Comparison of ENCODE assay signal across 8 mouse cellular contexts in genomic region chr10:85102247-85103084, GRCm38 (mm10). TPM values are rescaled to one million over a fixed set of nuclear protein-coding genes. Genes with fewer than 3 reads are reported as not detected.
DNase-seq lines count a peak whose midpoint lies in the region; ATAC-seq and TF ChIP-seq lines count a peak whose summit lies in the region.

Gene Fhl4, minus strand, starts transcription at chr10:85102495.
Gene Tmem263, plus strand, starts transcription at chr10:85102627.

- no peaks in the 10 kb centered on the region for H3K27me3 ChIP-seq in CH12.LX (replicated peaks)
- H3K27me3 ChIP-seq in forebrain, embryonic 10.5 days (ENCODE audit: poor library complexity, severe bottlenecking), result no peaks in the 10 kb centered on the region
- no peaks in the 10 kb centered on the region for H3K27me3 ChIP-seq in heart, embryonic 15.5 days
- 0 out of 2 replicates have a peak, but pooled peaks cover 3% of the 10 kb centered on the region for H3K27me3 ChIP-seq in liver, embryonic 13.5 days
- H3K27me3 ChIP-seq in stomach, embryonic 14.5 days (ENCODE audit: control insufficient read depth, insufficient read depth, low read length), result no peaks in the 10 kb centered on the region

- no peak for TF ChIP-seq CTCF in CH12.LX (conservative IDR thresholded peaks at IDR 0.05 in 1 of 2, IDR thresholded peaks at IDR 0.05 in 1 of 2; ENCODE audit: low read depth in 2 of 2, low read length in 2 of 2)

- dilution Hi-C loops in CH12.LX (cut with MboI; ENCODE audit: extremely low pct_ligation_motif_present, extremely low pct_unique_long_range_greater_than_20kb, low sequenced_read_pairs), result no loop called here

- DNase-seq in CH12.LX (ENCODE audit: extremely low read depth), result peak; percentile 86
- DNase-seq in c-Kit-positive CD71-negative TER-119-negative erythroid progenitor cells, embryonic 14.5 days (ENCODE audit: low read depth), result peak; percentile 79
- peak; percentile 91 for DNase-seq in forebrain, embryonic 10.5 days (ENCODE audit: extremely low spot score, low spot score)
- peak; percentile 92 for DNase-seq in kidney, postnatal 14 days
- DNase-seq in liver, embryonic 13.5 days, result peak; percentile 75
- peak; percentile 63 to 67 for DNase-seq in natural killer cell, adult 2 months (ENCODE audit: low spot score in 2 of 2)

- H3K4me3 ChIP-seq in CH12.LX (replicated peaks in 1 of 3; ENCODE audit: low read depth in 2 of 3, low read length in 2 of 3, poor library complexity in 1 of 3), result peak within 1 kb of the TSS; percentile 82 to 88 (median 83)
- H3K4me3 ChIP-seq in forebrain, embryonic 10.5 days, result peak within 1 kb of the TSS; percentile 81
- peak within 1 kb of the TSS; percentile 95 for H3K4me3 ChIP-seq in heart, embryonic 15.5 days
- peak within 1 kb of the TSS; percentile 95 for H3K4me3 ChIP-seq in liver, embryonic 13.5 days (replicated peaks)
- peak within 1 kb of the TSS; percentile 93 for H3K4me3 ChIP-seq in stomach, embryonic 14.5 days (ENCODE audit: low read depth, low read length)

- peak within 1 kb of the TSS; percentile 79 for H3K9ac ChIP-seq in CH12.LX (ENCODE audit: insufficient read depth, low read depth)
- H3K9ac ChIP-seq in heart, embryonic 15.5 days, result peak within 1 kb of the TSS; percentile 98
- H3K9ac ChIP-seq in liver, embryonic 13.5 days, result peak within 1 kb of the TSS; percentile 94
- peak within 1 kb of the TSS; percentile 92 for H3K9ac ChIP-seq in stomach, embryonic 14.5 days (replicated peaks; ENCODE audit: low read depth, low read length)

- H3K9me3 ChIP-seq in CH12.LX (replicated peaks; ENCODE audit: low read length), result no peaks in the 10 kb centered on the region
- H3K9me3 ChIP-seq in forebrain, embryonic 10.5 days, result no peaks in the 10 kb centered on the region
- no peaks in the 10 kb centered on the region for H3K9me3 ChIP-seq in heart, embryonic 15.5 days (replicated peaks)
- H3K9me3 ChIP-seq in liver, embryonic 13.5 days (replicated peaks), result no peaks in the 10 kb centered on the region
- H3K9me3 ChIP-seq in stomach, embryonic 14.5 days (ENCODE audit: control insufficient read depth, low read depth, low read length), result no peaks in the 10 kb centered on the region

- TF ChIP-seq EP300 in CH12.LX (IDR thresholded peaks at IDR 0.05; ENCODE audit: low read length), result no peak

- H3K4me2 ChIP-seq in CH12.LX (ENCODE audit: insufficient read depth, low read depth, poor library complexity, severe bottlenecking), result peak within 1 kb of the TSS; percentile 84
- peak within 1 kb of the TSS; percentile 83 for H3K4me2 ChIP-seq in heart, embryonic 15.5 days
- peak within 1 kb of the TSS; percentile 98 for H3K4me2 ChIP-seq in liver, embryonic 13.5 days
- peak within 1 kb of the TSS; percentile 91 for H3K4me2 ChIP-seq in stomach, embryonic 14.5 days (replicated peaks; ENCODE audit: low read depth, low read length)

- in situ Hi-C loops in CH12.LX (cut with MboI; ENCODE audit: low pct_ligation_motif_present, low pct_unique_long_range_greater_than_20kb, low sequenced_read_pairs), result no loop called here

- TF ChIP-seq POLR2A in CH12.LX (IDR thresholded peaks at IDR 0.05; ENCODE audit: low read depth, low read length), result peak; percentile 93

- peak; percentile 98 for ATAC-seq in heart, embryonic 15.5 days (replicated peaks; ENCODE audit: insufficient number of reproducible peaks, insufficient read depth, low FRiP score, low read depth)
- peak; percentile 92 for ATAC-seq in liver, embryonic 13.5 days (ENCODE audit: low read depth)
- peak; percentile 93 for ATAC-seq in stomach, embryonic 14.5 days (ENCODE audit: insufficient number of reproducible peaks, insufficient read depth, low FRiP score, low read depth)

- H3K36me3 ChIP-seq in CH12.LX (replicated peaks in 1 of 2; ENCODE audit: control insufficient read depth in 1 of 2, insufficient read depth in 1 of 2, low read length in 1 of 2), result peaks cover 0 to 6% of the 10 kb centered on the region in 2 experiments
- no peaks in the 10 kb centered on the region for H3K36me3 ChIP-seq in forebrain, embryonic 10.5 days (replicated peaks)
- no peaks in the 10 kb centered on the region for H3K36me3 ChIP-seq in heart, embryonic 15.5 days
- H3K36me3 ChIP-seq in liver, embryonic 13.5 days, result no peaks in the 10 kb centered on the region
- no peaks in the 10 kb centered on the region for H3K36me3 ChIP-seq in stomach, embryonic 14.5 days (ENCODE audit: control insufficient read depth, insufficient read depth, low read length)

- H3K4me1 ChIP-seq in CH12.LX (ENCODE audit: control insufficient read depth in 1 of 2, insufficient read depth in 2 of 2), result peaks cover 0 to 28% of the 10 kb centered on the region in 2 experiments; a peak in 2 of 4 replicates
- peaks cover 21% of the 10 kb centered on the region for H3K4me1 ChIP-seq in forebrain, embryonic 10.5 days
- H3K4me1 ChIP-seq in heart, embryonic 15.5 days (replicated peaks), result peaks cover 16% of the 10 kb centered on the region
- H3K4me1 ChIP-seq in liver, embryonic 13.5 days (replicated peaks), result peaks cover 33% of the 10 kb centered on the region
- H3K4me1 ChIP-seq in stomach, embryonic 14.5 days (ENCODE audit: control insufficient read depth, insufficient read depth, low read length), result peaks cover 7% of the 10 kb centered on the region

- peaks cover 15% of the 10 kb centered on the region for H3K79me2 ChIP-seq in CH12.LX (replicated peaks; ENCODE audit: control insufficient read depth, extremely low read depth, insufficient read depth, poor library complexity, severe bottlenecking)

- peak within 1 kb of the TSS; percentile 58 for H3K27ac ChIP-seq in CH12.LX (ENCODE audit: insufficient read depth, low read depth)
- H3K27ac ChIP-seq in forebrain, embryonic 10.5 days, result peak within 1 kb of the TSS; percentile 97
- peak within 1 kb of the TSS; percentile 93 for H3K27ac ChIP-seq in heart, embryonic 15.5 days
- peak within 1 kb of the TSS; percentile 90 for H3K27ac ChIP-seq in liver, embryonic 13.5 days
- H3K27ac ChIP-seq in stomach, embryonic 14.5 days (ENCODE audit: low read length), result peak within 1 kb of the TSS; percentile 76

- WGBS in forebrain, embryonic 10.5 days, result under 1% methylated on average over 74 of the region's 96 CpGs
- under 1% methylated on average over 76 of the region's 96 CpGs for WGBS in heart, embryonic 15.5 days
- under 1% methylated on average over 78 of the region's 96 CpGs for WGBS in liver, embryonic 13.5 days (ENCODE audit: insufficient replicate concordance)
- under 1% methylated on average over 64 of the region's 96 CpGs for WGBS in stomach, embryonic 14.5 days

- TF ChIP-seq RAD21 in CH12.LX (IDR thresholded peaks at IDR 0.05; ENCODE audit: low read depth, low read length), result no peak

TF ChIP-seq in CH12.LX, 34 proteins besides CTCF, POLR2A, EP300 and RAD21:
- no peak for TF ChIP-seq ZMIZ1 (IDR thresholded peaks at IDR 0.05; ENCODE audit: low read depth, low read length)
- TF ChIP-seq JUN (IDR thresholded peaks at IDR 0.05; ENCODE audit: insufficient read depth, low read depth, low read length), result no peak
- peak; percentile 62; the same call in 1 of the 2 replicates for TF ChIP-seq UBTF (IDR thresholded peaks at IDR 0.05; ENCODE audit: low read depth, low read length)
- peak; percentile 77; the same call in 1 of the 2 replicates for TF ChIP-seq POLR2AphosphoS2 (IDR thresholded peaks at IDR 0.05; ENCODE audit: low read depth, low read length)
- no peak for TF ChIP-seq RCOR1 (conservative IDR thresholded peaks at IDR 0.05; ENCODE audit: low read depth, low read length)
- no peak for TF ChIP-seq CHD2 (IDR thresholded peaks at IDR 0.05; ENCODE audit: low read length)
- TF ChIP-seq PAX5 (IDR thresholded peaks at IDR 0.05; ENCODE audit: low read length), result no peak
- TF ChIP-seq HCFC1 (IDR thresholded peaks at IDR 0.05; ENCODE audit: low read depth, low read length), result peak; percentile 11; the same call in 1 of the 2 replicates
- no peak for TF ChIP-seq TBP (conservative IDR thresholded peaks at IDR 0.05; ENCODE audit: low read depth, low read length)
- peak; percentile 61; the same call in 1 of the 2 replicates for TF ChIP-seq SIN3A (IDR thresholded peaks at IDR 0.05; ENCODE audit: low read length)
- peak; percentile 82 for TF ChIP-seq NELFE (IDR thresholded peaks at IDR 0.05; ENCODE audit: low read depth, low read length)
- TF ChIP-seq TCF12 (IDR thresholded peaks at IDR 0.05; ENCODE audit: low read depth, low read length), result peak; percentile 55; the same call in 1 of the 2 replicates
- peak; percentile 2; the same call in 1 of the 2 replicates for TF ChIP-seq MAX (IDR thresholded peaks at IDR 0.05; ENCODE audit: low read length)
- TF ChIP-seq NRF1 (IDR thresholded peaks at IDR 0.05; ENCODE audit: low read depth, low read length), result peak; percentile 80
- 0 out of 2 replicates have a peak, but pooled peaks have one; percentile 5 for TF ChIP-seq IRF4 (IDR thresholded peaks at IDR 0.05; ENCODE audit: low read depth, low read length)
- TF ChIP-seq KAT2A (IDR thresholded peaks at IDR 0.05; ENCODE audit: insufficient replicate concordance, low read length), result no peak
- TF ChIP-seq MXI1 (IDR thresholded peaks at IDR 0.05; ENCODE audit: low read depth, low read length), result peak; percentile 55

RNA-seq across cellular contexts. Expression of gene Fhl4, which starts in this region (rescaled TPM):
- 0.89 and 0.97 TPM in 2 replicates for total RNA-seq in CH12.LX (2012; rRNA removed)
- total RNA-seq in CH12.LX (2014; rRNA removed), result 1.6 and 1.8 TPM in 2 replicates
- polyA plus RNA-seq in CH12.LX (2012; ENCODE audit: insufficient read length, low read depth), result 0.85 and 0.87 TPM in 2 replicates
- 0.95 and 1.4 TPM in 2 replicates for polyA plus RNA-seq in forebrain, embryonic 10.5 days (2016; fragmentation: Nextera tagmentation; extraction: Ambion mirVana)
- polyA plus RNA-seq in heart, embryonic 15.5 days (2015; fragmentation: Nextera tagmentation; extraction: Ambion mirVana), result 1.2 and 1.3 TPM in 2 replicates
- polyA plus RNA-seq in liver, embryonic 13.5 days (2015; fragmentation: Nextera tagmentation; extraction: Ambion mirVana), result 0.35 TPM in 2 replicates
- polyA plus RNA-seq in stomach, embryonic 14.5 days (2014; fragmentation: Nextera tagmentation; extraction: Ambion mirVana), result 0.71 and 1.1 TPM in 2 replicates

RNA-seq across cellular contexts. Expression of gene Tmem263, which starts in this region (rescaled TPM):
- total RNA-seq in CH12.LX (2012; rRNA removed) (19.8 and 21.2 TPM in 2 replicates), CH12.LX (2014; rRNA removed) (27.9 and 30.6 TPM in 2 replicates)
- polyA plus RNA-seq in CH12.LX (2012; ENCODE audit: insufficient read length, low read depth), result 12.0 and 13.3 TPM in 2 replicates
- polyA plus RNA-seq in forebrain, embryonic 10.5 days (2016; fragmentation: Nextera tagmentation; extraction: Ambion mirVana), result 49.8 and 51.3 TPM in 2 replicates
- polyA plus RNA-seq in heart, embryonic 15.5 days (2015; fragmentation: Nextera tagmentation; extraction: Ambion mirVana), result 48.1 and 54.5 TPM in 2 replicates
- 17.5 and 21.1 TPM in 2 replicates for polyA plus RNA-seq in liver, embryonic 13.5 days (2015; fragmentation: Nextera tagmentation; extraction: Ambion mirVana)
- 77.9 and 78.0 TPM in 2 replicates for polyA plus RNA-seq in stomach, embryonic 14.5 days (2014; fragmentation: Nextera tagmentation; extraction: Ambion mirVana)

Comparison
In these comparisons a context has a peak if more than half of its experiments do, and no peak if none do; other contexts are left out.
1. Peak in every context shown above with its lines: DNase-seq, ATAC-seq, H3K4me3 ChIP-seq and H3K27ac ChIP-seq.